Mouse (Mus musculus): ENCODE data around the gene Tex261. TPM values are rescaled to one million over a fixed set of nuclear protein-coding genes. Genes with fewer than 3 reads are reported as not detected.

The Tex261 gene
- total and polyA plus RNA-seq, 2 experiments = 30.0 to 98.1 TPM

DNA sequence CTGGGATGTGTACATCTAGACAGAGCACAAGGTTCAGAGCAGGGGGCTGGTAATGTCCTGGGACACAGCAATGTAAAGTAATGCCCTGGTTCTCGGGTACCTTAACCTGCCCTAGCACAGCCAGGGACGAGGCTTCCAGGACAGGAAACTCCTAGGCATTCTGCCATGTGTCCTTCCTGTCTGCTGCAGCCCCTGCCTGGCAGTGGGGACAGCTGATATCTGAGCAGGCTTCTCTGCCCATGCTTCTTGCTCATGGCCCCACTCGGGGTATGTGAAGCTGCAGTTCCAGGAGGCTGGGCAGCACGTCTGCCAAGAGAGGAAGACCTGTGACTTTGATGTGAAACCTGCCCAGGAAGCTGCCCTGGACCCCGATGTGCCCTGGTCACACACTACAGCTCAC, 7.1 kb downstream of the Tex261 start:
- H3K4me3 ChIP-seq (ENCODE audit: insufficient read depth, low read depth, low read length) = no peak overlapping the region
- H3K27me3 ChIP-seq (ENCODE audit: control insufficient read depth, insufficient read depth, low read length) = no peaks in the 10 kb centered on the region
- H3K4me1 ChIP-seq (ENCODE audit: control insufficient read depth, insufficient read depth, low read length) = no peaks in the 10 kb centered on the region
- no peaks in the 10 kb centered on the region for H3K36me3 ChIP-seq (ENCODE audit: control insufficient read depth, insufficient read depth, low read length)
- no peak overlapping the region for H3K9ac ChIP-seq (ENCODE audit: low read depth, low read length)
- H3K79me2 ChIP-seq (ENCODE audit: control insufficient read depth, insufficient read depth, low read length) = no peaks in the 10 kb centered on the region; the same call in 1 of the 2 replicates
- no peak for DNase-seq (ENCODE audit: extremely low read depth, low read depth, low spot score)
- TF ChIP-seq CTCF (IDR thresholded peaks at IDR 0.05; ENCODE audit: low read depth, low read length) = no peak
- TF ChIP-seq POLR2A (IDR thresholded peaks at IDR 0.05; ENCODE audit: extremely low read depth, insufficient read depth, low read length) = no peak
- WGBS = 15% methylated on average over 5 of the region's 5 CpGs
- no peak overlapping the region for H3K27ac ChIP-seq (replicated peaks; ENCODE audit: insufficient read depth, low read depth, low read length)

DNA sequence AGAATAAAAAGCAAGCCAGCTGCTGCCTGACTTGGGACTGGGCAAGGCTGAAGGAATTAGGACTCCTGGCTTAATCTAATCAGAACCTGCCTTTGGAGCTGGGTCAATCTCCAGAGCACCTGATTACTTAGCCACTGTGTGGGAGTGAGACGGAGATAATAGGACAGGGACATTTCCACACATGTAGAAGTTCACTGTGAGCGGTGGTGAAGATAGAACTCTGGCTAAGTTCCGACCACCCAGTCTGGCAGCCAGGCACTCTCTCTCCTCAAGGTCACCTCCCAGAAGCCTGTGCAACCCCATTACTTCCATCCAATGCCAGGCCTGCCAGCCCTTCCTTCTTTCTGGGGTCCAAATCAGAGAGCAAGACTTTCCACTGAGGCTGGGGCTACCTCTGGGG, 8.6 kb downstream of the Tex261 start:
- Histone ChIP-seq H3K9ac (ENCODE audit: low read depth, low read length) (no peak overlapping the region), H3K36me3 (ENCODE audit: control insufficient read depth, insufficient read depth, low read length) (no peaks in the 10 kb centered on the region), H3K79me2 (ENCODE audit: control insufficient read depth, insufficient read depth, low read length) (no peaks in the 10 kb centered on the region), H3K4me1 (ENCODE audit: control insufficient read depth, insufficient read depth, low read length) (no peaks in the 10 kb centered on the region), H3K27ac (replicated peaks; ENCODE audit: insufficient read depth, low read depth, low read length) (no peak overlapping the region), H3K27me3 (ENCODE audit: control insufficient read depth, insufficient read depth, low read length) (no peaks in the 10 kb centered on the region), H3K4me3 (ENCODE audit: insufficient read depth, low read depth, low read length) (no peak overlapping the region)
- 89% methylated on average over 3 of the region's 3 CpGs for WGBS
- DNase-seq (ENCODE audit: extremely low read depth, low read depth, low spot score) = no peak
- no peak for TF ChIP-seq POLR2A (IDR thresholded peaks at IDR 0.05; ENCODE audit: extremely low read depth, insufficient read depth, low read length)
- no peak for TF ChIP-seq CTCF (IDR thresholded peaks at IDR 0.05; ENCODE audit: low read depth, low read length)

DNA sequence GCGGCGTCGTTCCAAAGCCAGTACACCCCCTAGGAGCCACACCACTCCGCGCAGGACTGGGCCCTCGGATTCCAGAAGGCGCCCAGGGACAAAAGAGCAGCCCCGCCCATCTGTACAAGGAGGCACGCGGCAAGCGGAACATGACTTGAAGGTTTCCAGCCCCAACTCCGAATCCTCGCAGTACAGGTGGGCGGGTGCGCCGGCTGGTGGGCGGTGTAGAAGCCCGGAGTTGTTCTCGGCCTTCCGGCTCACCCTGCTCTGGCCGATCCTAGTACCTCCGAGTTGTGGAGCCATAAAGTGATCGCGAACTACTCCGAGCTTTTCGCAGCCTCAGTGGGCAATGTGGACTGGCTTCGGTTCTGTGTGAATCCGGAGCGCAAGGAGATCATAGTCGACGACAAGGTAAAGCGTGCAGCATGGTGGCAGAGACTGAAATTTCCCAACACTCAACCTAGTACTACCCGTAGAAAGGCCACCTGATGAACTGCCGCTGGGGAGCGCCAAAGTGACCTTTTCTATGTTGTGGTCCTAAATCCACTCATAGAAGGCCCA, 12.7 kb downstream of the Tex261 start:
- TF ChIP-seq CTCF (IDR thresholded peaks at IDR 0.05; ENCODE audit: low read depth, low read length) = no peak
- no peak for TF ChIP-seq POLR2A (IDR thresholded peaks at IDR 0.05; ENCODE audit: extremely low read depth, insufficient read depth, low read length)
- no peak overlapping the region for H3K27ac ChIP-seq (replicated peaks; ENCODE audit: insufficient read depth, low read depth, low read length)
- no peaks in the 10 kb centered on the region for H3K4me1 ChIP-seq (ENCODE audit: control insufficient read depth, insufficient read depth, low read length)
- no peaks in the 10 kb centered on the region for H3K79me2 ChIP-seq (ENCODE audit: control insufficient read depth, insufficient read depth, low read length)
- WGBS = 6% methylated on average over 35 of the region's 35 CpGs
- no peaks in the 10 kb centered on the region for H3K36me3 ChIP-seq (ENCODE audit: control insufficient read depth, insufficient read depth, low read length)
- H3K9ac ChIP-seq (ENCODE audit: low read depth, low read length) = no peak overlapping the region
- DNase-seq (ENCODE audit: extremely low read depth, low read depth, low spot score) = peak; percentile 6
- H3K4me3 ChIP-seq (ENCODE audit: insufficient read depth, low read depth, low read length) = no peak overlapping the region
- H3K27me3 ChIP-seq (ENCODE audit: control insufficient read depth, insufficient read depth, low read length) = no peaks in the 10 kb centered on the region

- no peaks in the 10 kb centered on the region for H3K27me3 ChIP-seq (ENCODE audit: control insufficient read depth, insufficient read depth, low read length)
- no peak within 1 kb of the TSS for H3K4me3 ChIP-seq (ENCODE audit: insufficient read depth, low read depth, low read length)
- H3K27ac ChIP-seq (replicated peaks; ENCODE audit: insufficient read depth, low read depth, low read length) = no peak within 1 kb of the TSS
- no peak for DNase-seq (ENCODE audit: extremely low read depth, low read depth, low spot score)
- no peaks in the 10 kb centered on the region for H3K79me2 ChIP-seq (ENCODE audit: control insufficient read depth, insufficient read depth, low read length)
- TF ChIP-seq CTCF (IDR thresholded peaks at IDR 0.05; ENCODE audit: low read depth, low read length) (no peak), POLR2A (IDR thresholded peaks at IDR 0.05; ENCODE audit: extremely low read depth, insufficient read depth, low read length) (no peak)
- WGBS = 51% methylated on average over 6 of the region's 6 CpGs
- H3K36me3 ChIP-seq (ENCODE audit: control insufficient read depth, insufficient read depth, low read length) = no peaks in the 10 kb centered on the region
- no peak within 1 kb of the TSS for H3K9ac ChIP-seq (ENCODE audit: low read depth, low read length)
- no peaks in the 10 kb centered on the region for H3K4me1 ChIP-seq (ENCODE audit: control insufficient read depth, insufficient read depth, low read length)
These were observed 13.3 kb downstream of the Tex261 start, which contains the start of gene Ankrd53 for GRCm38 (mm10) chr6:83762344-83762743. Gene Ankrd53 (plus strand): TSS chr6:83762644.

- 80% methylated on average over 9 of the region's 9 CpGs for WGBS
- no peak overlapping the region for H3K9ac ChIP-seq (ENCODE audit: low read depth, low read length)
- no peaks in the 10 kb centered on the region for H3K27me3 ChIP-seq (ENCODE audit: control insufficient read depth, insufficient read depth, low read length)
These were observed 19.6 kb downstream of the Tex261 start for GRCm38 (mm10) chr6:83756051-83756450.

GRCm38 (mm10) chr6:83750171-83750684, 25.4 kb downstream of the Tex261 start:
- Histone ChIP-seq H3K27me3 (ENCODE audit: control insufficient read depth, insufficient read depth, low read length) (no peaks in the 10 kb centered on the region), H3K9ac (ENCODE audit: low read depth, low read length) (no peak overlapping the region), H3K79me2 (ENCODE audit: control insufficient read depth, insufficient read depth, low read length) (no peaks in the 10 kb centered on the region), H3K36me3 (ENCODE audit: control insufficient read depth, insufficient read depth, low read length) (no peaks in the 10 kb centered on the region), H3K4me3 (ENCODE audit: insufficient read depth, low read depth, low read length) (no peak overlapping the region), H3K27ac (replicated peaks; ENCODE audit: insufficient read depth, low read depth, low read length) (no peak overlapping the region), H3K4me1 (ENCODE audit: control insufficient read depth, insufficient read depth, low read length) (no peaks in the 10 kb centered on the region; the same call in 1 of the 2 replicates)
- peak; percentile 14 for DNase-seq (ENCODE audit: extremely low read depth, low read depth, low spot score)
- 11% methylated on average over 11 of the region's 11 CpGs for WGBS
- no peak for TF ChIP-seq POLR2A (IDR thresholded peaks at IDR 0.05; ENCODE audit: extremely low read depth, insufficient read depth, low read length)
- peak; percentile 67 for TF ChIP-seq CTCF (IDR thresholded peaks at IDR 0.05; ENCODE audit: low read depth, low read length)

More at GRCm38 (mm10) chr6:83756051-83756450, 19.6 kb downstream of the Tex261 start:
- H3K4me3 ChIP-seq (ENCODE audit: insufficient read depth, low read depth, low read length) = no peak overlapping the region
- no peaks in the 10 kb centered on the region for H3K36me3 ChIP-seq (ENCODE audit: control insufficient read depth, insufficient read depth, low read length)
- H3K4me1 ChIP-seq (ENCODE audit: control insufficient read depth, insufficient read depth, low read length) = no peaks in the 10 kb centered on the region
- no peaks in the 10 kb centered on the region for H3K79me2 ChIP-seq (ENCODE audit: control insufficient read depth, insufficient read depth, low read length)
- no peak for DNase-seq (ENCODE audit: extremely low read depth, low read depth, low spot score)
- no peak overlapping the region for H3K27ac ChIP-seq (replicated peaks; ENCODE audit: insufficient read depth, low read depth, low read length)
- TF ChIP-seq POLR2A (IDR thresholded peaks at IDR 0.05; ENCODE audit: extremely low read depth, insufficient read depth, low read length) = no peak
- no peak for TF ChIP-seq CTCF (IDR thresholded peaks at IDR 0.05; ENCODE audit: low read depth, low read length)

Data from liver, adult 2 months (tissue).